Mouse (Mus musculus) T-helper 2 cell (primary cell): ENCODE measurements at regions not wholly inside any gene's neighbourhood (a gene's known extent, or its start where the extent isn't known, plus 50 kb on each side); places are given as distances from the start of the nearest gene placed in this dataset.

Source experiments
- in situ Hi-C: fragments of 300-600 bp; cut with MboI, MseI; formaldehyde crosslinking; loops from one replicate; pipeline ENCODE4 v1.15.1; 2025; ENCODE audit warnings: high pct_unique_total_duplicates

GRCm38 (mm10) chr16:30735360-30735759 is 135.8 kb downstream of the Fam43a start:
- in situ Hi-C loops = no loop called here

GRCm38 (mm10) chr16:30735969-30736368 is 136.4 kb downstream of the Fam43a start:
- in situ Hi-C loops = no loop called here

GRCm38 (mm10) chr16:30736662-30737326 is 137.3 kb downstream of the Fam43a start:
- in situ Hi-C loops = no loop called here

- in situ Hi-C loops = no loop called here
These were observed 138.0 kb downstream of the Fam43a start for GRCm38 (mm10) chr16:30737524-30737923.

- in situ Hi-C loops = loop anchor here (10.0 kb wide), 1 partner anchor 1315 kb away; no protein-coding TSS in a partner anchor
These were observed 140.1 kb downstream of the Fam43a start for GRCm38 (mm10) chr16:30739651-30740050.

- in situ Hi-C loops = loop anchor here (10.0 kb wide), 1 partner anchor 1314 kb away; no protein-coding TSS in a partner anchor
These were observed 141.7 kb downstream of the Fam43a start for GRCm38 (mm10) chr16:30741192-30741591.

- in situ Hi-C loops = loop anchor here (10.0 kb wide), 1 partner anchor 1312 kb away; no protein-coding TSS in a partner anchor
These were observed 143.0 kb downstream of the Fam43a start for GRCm38 (mm10) chr16:30742474-30742873.

GRCm38 (mm10) chr16:30743566-30743965 is 144.0 kb downstream of the Fam43a start:
- in situ Hi-C loops = loop anchor here (10.0 kb wide), 1 partner anchor 1311 kb away; no protein-coding TSS in a partner anchor

- in situ Hi-C loops = loop anchor here (10.0 kb wide), 1 partner anchor 1311 kb away; no protein-coding TSS in a partner anchor
These were observed 144.7 kb downstream of the Fam43a start for GRCm38 (mm10) chr16:30744237-30744636.

GRCm38 (mm10) chr16:30745598-30746181 is 146.2 kb downstream of the Fam43a start:
- in situ Hi-C loops = loop anchor here (10.0 kb wide), 1 partner anchor 1309 kb away; no protein-coding TSS in a partner anchor

- in situ Hi-C loops = loop anchor here (10.0 kb wide), 1 partner anchor 1309 kb away; no protein-coding TSS in a partner anchor
These were observed 146.7 kb downstream of the Fam43a start for GRCm38 (mm10) chr16:30746211-30746610.

- in situ Hi-C loops = loop anchor here (10.0 kb wide), 1 partner anchor 1305 kb away; no protein-coding TSS in a partner anchor
These were observed 150.3 kb downstream of the Fam43a start for GRCm38 (mm10) chr16:30749841-30750240.

GRCm38 (mm10) chr16:30755771-30756170 is 156.2 kb downstream of the Fam43a start:
- in situ Hi-C loops = no loop called here

- in situ Hi-C loops = no loop called here
These were observed 157.2 kb downstream of the Fam43a start for GRCm38 (mm10) chr16:30756678-30757077.

GRCm38 (mm10) chr16:30757556-30757955 is 158.0 kb downstream of the Fam43a start:
- in situ Hi-C loops = no loop called here

- in situ Hi-C loops = no loop called here
These were observed 158.5 kb downstream of the Fam43a start for GRCm38 (mm10) chr16:30758041-30758440.

GRCm38 (mm10) chr16:30759503-30759902 is 160.0 kb downstream of the Fam43a start:
- in situ Hi-C loops = no loop called here

- in situ Hi-C loops = loop anchor here (10.0 kb wide), 1 partner anchor 64 kb away; no protein-coding TSS in a partner anchor
These were observed 161.7 kb downstream of the Fam43a start for GRCm38 (mm10) chr16:30761201-30761710.

GRCm38 (mm10) chr16:30762898-30763595 is 163.5 kb downstream of the Fam43a start:
- in situ Hi-C loops = loop anchor here (10.0 kb wide), 1 partner anchor 62 kb away; no protein-coding TSS in a partner anchor

GRCm38 (mm10) chr16:30765591-30765990 is 166.1 kb downstream of the Fam43a start:
- in situ Hi-C loops = loop anchor here (10.0 kb wide), 1 partner anchor 59 kb away; no protein-coding TSS in a partner anchor

GRCm38 (mm10) chr16:30769007-30769442 is 169.5 kb downstream of the Fam43a start:
- in situ Hi-C loops = loop anchor here (10.0 kb wide), 1 partner anchor 56 kb away; no protein-coding TSS in a partner anchor
